Mouse (Mus musculus): Measurements from ENCODE around the gene Opcml. TPM values are rescaled to one million over a fixed set of nuclear protein-coding genes. Genes with fewer than 3 reads are reported as not detected.
A peak's percentile ranks its signal among the peaks of the same experiment; 100 is the strongest.

Gene Opcml
- polyA plus RNA-seq, 1 experiment from 2014 or later = 4.3 TPM

DNA sequence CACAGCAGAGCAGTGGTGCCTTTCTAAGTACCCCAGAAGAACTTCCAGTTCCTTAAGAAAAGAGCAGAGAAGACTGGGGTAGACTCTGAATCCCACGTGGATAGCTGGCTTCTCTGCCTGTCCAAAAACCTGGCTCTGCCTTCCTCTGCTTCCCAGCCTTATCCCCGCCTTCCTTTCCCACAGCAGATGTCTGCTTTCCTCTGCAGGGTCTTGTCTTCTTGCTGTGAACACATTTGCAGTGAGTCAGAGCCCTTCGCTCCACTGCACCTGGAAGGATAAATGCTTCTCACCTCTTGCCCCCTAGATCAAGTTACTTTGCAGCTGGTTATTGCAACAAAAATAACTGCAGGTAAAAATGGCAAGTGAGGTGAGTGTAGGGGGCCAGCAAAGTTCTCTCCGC lies 290.1 kb downstream of the Opcml start:
- Histone ChIP-seq H3K9me3 (no peaks in the 10 kb centered on the region), H3K4me1 (peaks cover 6% of the 10 kb centered on the region), H3K27me3 (ENCODE audit: insufficient read depth, poor library complexity, severe bottlenecking) (no peaks in the 10 kb centered on the region), H3K36me3 (no peaks in the 10 kb centered on the region), H3K4me3 (no peak overlapping the region), H3K27ac (no peak overlapping the region)
- DNase-seq (ENCODE audit: low spot score) = no peak
- WGBS = 54% methylated on average over 4 of the region's 4 CpGs

- DNase-seq (ENCODE audit: low spot score) = no peak
- Histone ChIP-seq H3K4me3 (no peak overlapping the region), H3K27me3 (ENCODE audit: insufficient read depth, poor library complexity, severe bottlenecking) (no peaks in the 10 kb centered on the region), H3K36me3 (no peaks in the 10 kb centered on the region), H3K27ac (no peak overlapping the region), H3K4me1 (peaks cover 6% of the 10 kb centered on the region), H3K9me3 (no peaks in the 10 kb centered on the region)
- 90% methylated on average over 3 of the region's 3 CpGs for WGBS
These were observed 293.2 kb downstream of the Opcml start for GRCm38 (mm10) chr9:28083754-28084153.

DNA sequence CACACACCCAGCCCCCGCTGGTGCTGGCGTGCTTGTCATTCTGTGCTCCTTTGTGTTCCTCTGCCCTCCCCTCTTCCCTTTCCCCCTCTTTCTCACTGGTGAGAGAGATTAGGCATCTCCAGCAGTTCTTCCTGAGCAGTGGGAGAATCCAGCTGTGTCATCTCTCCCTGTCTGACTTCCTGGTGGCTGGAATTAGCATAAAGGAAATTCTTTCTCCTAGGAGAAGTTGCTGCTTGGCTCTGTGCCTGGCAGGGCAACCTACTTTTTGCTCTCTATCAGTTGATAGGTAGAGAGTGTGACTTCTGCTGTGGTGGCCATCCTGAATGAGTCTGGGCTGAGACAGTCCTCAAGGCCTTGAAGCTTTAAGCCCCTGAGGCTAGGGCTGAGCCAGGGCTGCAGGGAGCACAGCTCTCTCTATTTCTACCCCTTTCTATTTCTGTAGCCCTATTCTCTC lies 293.7 kb downstream of the Opcml start:
- H3K9me3 ChIP-seq = no peaks in the 10 kb centered on the region
- H3K27me3 ChIP-seq (ENCODE audit: insufficient read depth, poor library complexity, severe bottlenecking) = no peaks in the 10 kb centered on the region
- peaks cover 6% of the 10 kb centered on the region for H3K4me1 ChIP-seq
- H3K36me3 ChIP-seq = no peaks in the 10 kb centered on the region
- H3K27ac ChIP-seq = 0 out of 2 replicates have a peak overlapping the region, but pooled peaks have one; percentile 42
- WGBS = 13% methylated on average over 2 of the region's 2 CpGs
- peak; percentile 79 for DNase-seq (ENCODE audit: low spot score)
- H3K4me3 ChIP-seq = no peak overlapping the region

DNA sequence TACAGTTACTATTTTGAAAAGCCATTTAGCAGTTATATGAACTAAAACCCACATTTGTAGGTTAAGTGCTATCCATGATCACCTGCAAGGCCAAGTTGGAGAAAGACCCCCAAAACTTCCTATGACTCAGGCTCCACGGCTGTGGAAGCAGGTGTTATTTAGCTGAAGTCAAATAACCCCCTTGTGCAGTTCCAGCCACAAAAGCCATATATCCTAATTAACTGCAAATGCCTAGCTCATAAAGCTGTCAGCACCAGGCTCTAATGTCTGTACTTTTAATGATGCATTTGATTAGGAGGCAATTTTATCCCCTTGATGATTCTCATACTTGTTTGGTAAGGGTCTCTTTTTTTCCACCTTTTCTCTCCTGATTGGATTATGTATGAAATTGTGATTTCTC lies 300.8 kb downstream of the Opcml start:
- Histone ChIP-seq H3K4me1 (no peaks in the 10 kb centered on the region), H3K27me3 (ENCODE audit: insufficient read depth, poor library complexity, severe bottlenecking) (no peaks in the 10 kb centered on the region; the same call in 1 of the 2 replicates), H3K27ac (no peak overlapping the region), H3K36me3 (no peaks in the 10 kb centered on the region), H3K9me3 (no peaks in the 10 kb centered on the region), H3K4me3 (no peak overlapping the region)
- no peak for DNase-seq (ENCODE audit: low spot score)
- 81% methylated on average over 1 of the region's 1 CpGs for WGBS

DNA sequence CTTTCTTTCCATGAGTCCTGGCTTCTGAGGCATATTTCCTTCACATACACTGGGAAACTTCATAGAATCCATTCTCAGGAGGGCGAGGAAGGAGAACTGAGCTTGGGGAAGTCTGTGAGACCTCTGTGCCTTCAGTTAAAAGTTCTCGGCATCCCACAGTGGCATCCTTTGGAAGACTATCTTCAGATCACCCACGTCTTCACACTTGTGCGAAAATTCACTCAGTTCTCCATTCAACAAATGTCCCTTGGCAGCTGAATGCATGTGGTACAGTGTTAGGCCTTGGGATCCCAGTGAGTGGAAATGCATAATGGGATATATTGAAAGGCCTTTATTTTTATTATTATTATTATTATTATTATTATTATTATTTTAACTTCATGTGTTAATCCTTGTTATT lies 304.1 kb downstream of the Opcml start:
- Histone ChIP-seq H3K9me3 (no peaks in the 10 kb centered on the region), H3K27ac (no peak overlapping the region), H3K36me3 (no peaks in the 10 kb centered on the region), H3K4me3 (no peak overlapping the region), H3K27me3 (ENCODE audit: insufficient read depth, poor library complexity, severe bottlenecking) (no peaks in the 10 kb centered on the region; the same call in 1 of the 2 replicates), H3K4me1 (no peaks in the 10 kb centered on the region)
- no peak for DNase-seq (ENCODE audit: low spot score)
- 79% methylated on average over 4 of the region's 4 CpGs for WGBS

GRCm38 (mm10) chr9:28096204-28096603 lies 305.6 kb downstream of the Opcml start:
- 89% methylated on average over 2 of the region's 2 CpGs for WGBS
- Histone ChIP-seq H3K27ac (no peak overlapping the region), H3K4me3 (no peak overlapping the region), H3K36me3 (no peaks in the 10 kb centered on the region), H3K9me3 (no peaks in the 10 kb centered on the region), H3K4me1 (no peaks in the 10 kb centered on the region), H3K27me3 (ENCODE audit: insufficient read depth, poor library complexity, severe bottlenecking) (no peaks in the 10 kb centered on the region; the same call in 1 of the 2 replicates)
- DNase-seq (ENCODE audit: low spot score) = no peak

GRCm38 (mm10) chr9:28101981-28102380 lies 311.4 kb downstream of the Opcml start:
- H3K4me3 ChIP-seq = no peak overlapping the region

GRCm38 (mm10) chr9:28121858-28122257 lies 331.3 kb downstream of the Opcml start:
- Histone ChIP-seq H3K4me1 (no peaks in the 10 kb centered on the region), H3K27me3 (ENCODE audit: insufficient read depth, poor library complexity, severe bottlenecking) (no peaks in the 10 kb centered on the region), H3K4me3 (no peak overlapping the region), H3K9me3 (no peaks in the 10 kb centered on the region), H3K27ac (no peak overlapping the region), H3K36me3 (no peaks in the 10 kb centered on the region)
- WGBS = 80% methylated on average over 2 of the region's 2 CpGs
- DNase-seq (ENCODE audit: low spot score) = no peak

More at GRCm38 (mm10) chr9:28101981-28102380, 311.4 kb downstream of the Opcml start:
- Histone ChIP-seq H3K27me3 (ENCODE audit: insufficient read depth, poor library complexity, severe bottlenecking) (no peaks in the 10 kb centered on the region), H3K9me3 (no peaks in the 10 kb centered on the region), H3K36me3 (no peaks in the 10 kb centered on the region), H3K4me1 (no peaks in the 10 kb centered on the region), H3K27ac (no peak overlapping the region)
- no peak for DNase-seq (ENCODE audit: low spot score)

- H3K4me1 ChIP-seq = no peaks in the 10 kb centered on the region
- H3K36me3 ChIP-seq = no peaks in the 10 kb centered on the region
- 55% methylated on average over 1 of the region's 1 CpGs for WGBS
- no peaks in the 10 kb centered on the region for H3K9me3 ChIP-seq
- no peak overlapping the region for H3K4me3 ChIP-seq
- no peak for DNase-seq (ENCODE audit: low spot score)
- H3K27ac ChIP-seq = no peak overlapping the region
- H3K27me3 ChIP-seq (ENCODE audit: insufficient read depth, poor library complexity, severe bottlenecking) = no peaks in the 10 kb centered on the region
These were observed 338.2 kb downstream of the Opcml start for GRCm38 (mm10) chr9:28128735-28129134.

GRCm38 (mm10) chr9:28131521-28131920 lies 340.9 kb downstream of the Opcml start:
- DNase-seq (ENCODE audit: low spot score) = no peak
- H3K9me3 ChIP-seq = no peaks in the 10 kb centered on the region
- no peak overlapping the region for H3K4me3 ChIP-seq
- no peak overlapping the region for H3K27ac ChIP-seq
- WGBS = 76% methylated on average over 1 of the region's 1 CpGs
- no peaks in the 10 kb centered on the region for H3K4me1 ChIP-seq
- H3K36me3 ChIP-seq = no peaks in the 10 kb centered on the region
- no peaks in the 10 kb centered on the region for H3K27me3 ChIP-seq (ENCODE audit: insufficient read depth, poor library complexity, severe bottlenecking)

DNA sequence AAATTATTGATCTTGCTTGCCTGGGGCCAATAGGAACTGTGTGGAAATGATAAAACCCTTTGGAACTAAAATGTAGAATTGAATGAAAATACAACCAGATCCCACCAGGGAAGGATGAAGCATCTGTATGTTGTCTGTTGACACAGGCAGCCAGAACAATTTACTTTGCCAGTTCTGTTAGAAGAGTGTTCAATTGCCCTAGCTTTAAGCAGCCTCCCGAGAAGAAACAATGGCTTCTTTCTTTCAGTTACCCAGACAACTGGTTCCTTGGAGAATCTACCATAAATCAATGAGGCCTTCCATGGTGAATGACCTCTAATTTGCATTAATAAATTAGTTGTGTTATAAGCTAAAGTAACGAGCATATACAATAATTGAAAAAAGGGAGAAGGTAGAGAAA lies 346.0 kb downstream of the Opcml start:
- 67% methylated on average over 2 of the region's 2 CpGs for WGBS
- no peak for DNase-seq (ENCODE audit: low spot score)
- Histone ChIP-seq H3K36me3 (no peaks in the 10 kb centered on the region), H3K27me3 (ENCODE audit: insufficient read depth, poor library complexity, severe bottlenecking) (no peaks in the 10 kb centered on the region), H3K27ac (no peak overlapping the region), H3K4me3 (no peak overlapping the region), H3K4me1 (no peaks in the 10 kb centered on the region), H3K9me3 (no peaks in the 10 kb centered on the region)

- no peak overlapping the region for H3K27ac ChIP-seq
- 84% methylated on average over 12 of the region's 12 CpGs for whole genome bisulfite sequencing
- H3K9me3 ChIP-seq = no peaks in the 10 kb centered on the region
- H3K27me3 ChIP-seq (ENCODE audit: insufficient read depth, poor library complexity, severe bottlenecking) = no peaks in the 10 kb centered on the region
- DNase-seq (ENCODE audit: low spot score) = no peak
- H3K36me3 ChIP-seq = no peaks in the 10 kb centered on the region
- no peaks in the 10 kb centered on the region for H3K4me1 ChIP-seq
- H3K4me3 ChIP-seq = no peak overlapping the region
These were observed 349.5 kb downstream of the Opcml start for GRCm38 (mm10) chr9:28139957-28140597.

GRCm38 (mm10) chr9:28149507-28149906 lies 358.9 kb downstream of the Opcml start:
- Histone ChIP-seq H3K4me3 (no peak overlapping the region), H3K36me3 (no peaks in the 10 kb centered on the region), H3K27ac (no peak overlapping the region), H3K27me3 (ENCODE audit: insufficient read depth, poor library complexity, severe bottlenecking) (no peaks in the 10 kb centered on the region), H3K4me1 (no peaks in the 10 kb centered on the region), H3K9me3 (no peaks in the 10 kb centered on the region)
- no peak for DNase-seq (ENCODE audit: low spot score)
- 86% methylated on average over 3 of the region's 3 CpGs for WGBS

DNA sequence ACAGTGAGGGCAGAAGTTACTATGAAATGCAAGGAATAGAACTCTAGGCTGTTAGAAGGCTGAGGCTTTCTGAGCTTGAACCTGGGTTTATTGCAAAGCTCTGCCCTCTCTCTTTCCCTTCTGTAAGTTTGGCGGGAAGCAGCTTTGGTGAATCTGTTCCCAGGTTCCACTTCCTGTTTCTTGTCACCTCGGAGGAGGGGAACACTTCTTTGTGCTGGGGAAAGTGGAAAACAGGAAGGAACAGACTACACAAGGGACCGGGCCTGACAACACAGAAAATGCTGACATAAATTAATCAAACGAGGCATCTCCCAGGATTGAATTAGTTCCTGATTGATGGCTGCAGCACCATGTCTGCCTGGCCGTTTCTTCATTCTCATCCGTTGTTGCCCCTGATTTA lies 363.2 kb downstream of the Opcml start:
- H3K36me3 ChIP-seq = no peaks in the 10 kb centered on the region
- no peaks in the 10 kb centered on the region for H3K27me3 ChIP-seq (ENCODE audit: insufficient read depth, poor library complexity, severe bottlenecking)
- no peaks in the 10 kb centered on the region for H3K9me3 ChIP-seq
- WGBS = 51% methylated on average over 6 of the region's 6 CpGs
- no peak for DNase-seq (ENCODE audit: low spot score)
- no peak overlapping the region for H3K4me3 ChIP-seq
- no peak overlapping the region for H3K27ac ChIP-seq
- no peaks in the 10 kb centered on the region for H3K4me1 ChIP-seq
